Mouse (Mus musculus): ENCODE measurements at regions not wholly inside any gene's neighbourhood (a gene's known extent, or its start where the extent isn't known, plus 50 kb on each side); places are given as distances from the start of the nearest gene placed in this dataset.

DNA sequence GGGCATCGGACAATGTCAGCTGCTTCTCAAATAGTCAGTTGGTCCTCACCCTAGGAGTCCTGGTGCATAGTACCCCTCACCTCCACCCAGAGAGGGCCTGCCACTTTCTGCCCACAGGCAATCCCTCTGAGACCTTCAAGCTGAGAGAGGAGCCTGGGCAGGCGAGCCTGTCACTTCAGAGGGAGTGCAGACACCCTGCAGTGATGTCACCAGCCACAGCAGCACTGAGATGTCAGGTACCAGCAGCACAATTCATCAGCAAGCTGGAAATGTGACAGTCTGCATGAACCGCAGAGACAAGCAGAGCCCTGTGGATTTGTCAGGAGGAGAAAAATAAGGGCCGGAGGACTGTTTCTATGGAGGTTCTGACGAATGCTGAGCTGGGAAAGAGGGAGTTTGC is 324.3 kb downstream of the Qk start:
- DNase-seq (ENCODE audit: low read depth), result no peak

- DNase-seq (ENCODE audit: low read depth), result no peak
Measured at GRCm38 (mm10) chr17:9990744-9991143, 321.2 kb upstream of the Pabpc6 start.

DNA sequence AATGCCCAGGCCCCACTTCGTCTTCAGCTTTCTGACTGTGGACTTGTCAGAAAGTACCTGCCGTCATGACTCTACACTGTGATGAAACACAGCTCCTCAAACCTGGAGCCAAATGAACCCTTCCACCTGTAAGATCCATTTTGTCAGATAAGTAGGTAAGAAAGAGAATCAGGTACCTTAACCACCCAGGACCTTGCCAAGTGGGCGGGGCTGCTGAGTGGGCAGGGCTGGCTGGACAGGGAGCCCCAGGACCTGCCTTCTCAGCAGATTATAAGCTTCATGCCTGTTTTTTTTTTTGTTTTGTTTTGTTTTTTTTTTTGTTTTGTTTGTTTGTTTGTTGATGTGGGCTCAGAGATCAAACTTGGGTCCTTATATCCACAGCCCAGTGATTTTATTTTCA is 311.8 kb upstream of the Pabpc6 start:
- DNase-seq (ENCODE audit: low read depth), result no peak

DNA sequence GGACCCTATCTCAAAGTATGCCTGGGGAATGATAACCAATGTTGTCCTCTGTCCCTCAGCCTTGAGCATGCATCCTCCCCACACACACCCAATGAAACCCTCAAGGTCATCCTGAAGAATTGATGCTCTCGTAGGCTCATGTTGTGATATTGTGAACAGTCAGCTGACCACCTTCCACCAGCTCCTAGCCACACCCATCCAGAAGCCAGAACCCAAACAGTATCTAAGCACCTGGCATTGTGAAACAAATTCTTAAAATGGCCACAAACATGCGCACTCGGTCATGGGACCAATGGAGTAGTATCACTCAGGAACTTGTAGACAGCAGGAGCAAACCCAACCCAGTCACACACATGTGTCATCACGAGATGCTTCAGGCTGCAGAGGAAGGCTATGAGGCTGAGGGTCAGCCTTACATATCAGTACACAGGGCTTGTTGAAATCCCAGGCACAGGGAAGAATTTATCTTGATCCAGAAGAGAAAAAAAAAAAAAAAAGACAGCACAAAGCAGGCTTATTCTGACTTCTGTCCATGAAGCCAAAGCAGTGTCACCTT is 307.4 kb upstream of the Pabpc6 start:
- DNase-seq (ENCODE audit: low read depth), result no peak

GRCm38 (mm10) chr17:9975995-9976394 is 306.5 kb upstream of the Pabpc6 start:
- DNase-seq (ENCODE audit: low read depth), result no peak

- DNase-seq (ENCODE audit: low read depth), result no peak
Measured at GRCm38 (mm10) chr17:9975153-9975552, 305.6 kb upstream of the Pabpc6 start.

DNA sequence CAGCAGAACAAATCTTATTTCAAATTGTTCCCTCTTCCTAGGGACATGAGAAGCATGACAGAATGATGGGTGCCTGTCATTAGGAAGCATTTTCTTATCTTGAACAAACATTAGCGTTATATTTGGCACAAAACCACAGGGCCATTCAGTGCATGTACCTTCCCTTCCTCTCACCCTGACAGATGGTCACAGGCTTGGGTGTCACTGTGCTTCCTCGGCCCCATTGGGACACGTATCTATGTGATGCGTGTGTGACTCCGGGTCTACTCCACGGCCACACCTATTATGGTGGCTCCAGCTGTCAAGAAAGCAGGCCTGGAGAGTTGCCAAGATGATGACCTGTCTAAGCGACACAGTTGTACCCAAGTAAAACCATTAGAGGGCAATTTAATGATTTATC is 298.5 kb upstream of the Pabpc6 start:
- DNase-seq (ENCODE audit: low read depth), result no peak

- no peak for DNase-seq (ENCODE audit: low read depth)
Measured at GRCm38 (mm10) chr17:9962893-9963436, 293.4 kb upstream of the Pabpc6 start.

DNA sequence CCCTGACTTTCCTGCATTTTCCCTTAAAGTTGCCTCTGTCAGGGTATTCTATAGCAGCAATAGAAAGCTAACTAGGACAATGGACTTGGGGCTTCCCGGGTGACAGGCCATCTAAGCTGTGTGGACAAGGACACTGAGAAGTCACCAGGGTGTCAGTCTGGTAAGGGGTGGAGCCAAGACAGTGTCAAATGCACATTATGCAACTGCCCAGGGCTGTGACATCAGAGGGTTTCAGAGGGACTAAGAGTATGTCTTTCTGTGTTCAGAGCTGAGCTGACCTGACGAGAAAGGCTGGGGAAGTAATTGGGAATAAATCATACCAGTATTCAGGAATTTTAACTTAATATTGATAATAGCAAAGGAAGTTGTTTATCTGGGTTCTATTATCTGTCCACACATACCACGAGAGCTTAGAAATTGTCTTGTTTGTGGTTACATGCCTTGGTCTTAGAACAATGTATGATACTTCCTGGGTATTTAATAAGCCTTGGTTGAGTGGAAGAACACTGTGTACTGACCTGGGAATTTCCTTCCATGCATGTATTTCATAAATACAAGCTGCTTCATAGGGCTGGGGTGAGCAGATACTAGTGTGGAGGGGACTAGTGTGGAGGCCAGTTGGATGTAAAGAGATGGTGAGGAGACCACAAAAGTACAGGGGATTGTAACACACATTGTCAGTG is 279.6 kb upstream of the Pabpc6 start:
- DNase-seq (ENCODE audit: low read depth), result no peak

GRCm38 (mm10) chr17:9947609-9948008 is 278.1 kb upstream of the Pabpc6 start:
- no peak for DNase-seq (ENCODE audit: low read depth)

DNA sequence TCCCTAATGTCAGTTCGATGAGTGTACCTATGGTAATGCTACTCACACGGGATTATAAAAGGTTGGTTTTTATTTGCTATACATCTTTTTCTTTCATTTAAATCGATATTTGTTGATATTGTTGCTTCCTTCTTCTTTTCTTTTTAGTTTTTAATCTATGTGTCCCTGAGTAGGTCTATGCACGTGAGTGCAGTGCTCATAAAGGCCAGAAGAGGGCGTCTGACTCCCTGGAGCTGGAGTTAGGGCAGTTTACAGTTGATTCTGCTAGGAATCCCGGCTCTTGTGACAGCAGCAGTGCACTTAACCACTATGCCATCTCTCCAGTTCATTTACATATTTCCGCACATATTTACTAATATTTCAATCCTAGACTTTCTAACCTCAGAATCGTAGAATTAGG is 275.0 kb upstream of the Pabpc6 start:
- no peak for DNase-seq (ENCODE audit: low read depth)

DNA sequence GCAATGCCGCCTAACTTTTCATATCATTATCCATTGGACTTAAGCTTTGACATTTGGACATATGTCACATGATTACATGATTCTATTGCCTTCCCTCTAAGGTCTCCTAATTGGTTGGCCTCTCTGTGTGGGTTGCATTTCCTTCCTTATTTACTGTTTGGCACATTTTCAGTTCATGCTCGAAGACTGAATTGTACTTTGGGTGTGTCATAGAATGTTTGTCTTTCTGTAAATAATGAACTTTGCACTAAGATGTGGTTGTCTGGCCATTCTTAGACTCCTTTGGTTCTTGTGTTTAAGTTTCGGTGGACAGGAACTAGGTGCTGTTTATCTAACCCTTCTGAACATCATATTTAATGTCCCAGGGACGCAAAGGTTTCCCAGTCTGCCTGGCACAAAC is 272.7 kb upstream of the Pabpc6 start:
- no peak for DNase-seq (ENCODE audit: low read depth)

- no peak for DNase-seq (ENCODE audit: low read depth)
Measured at GRCm38 (mm10) chr17:9939576-9939975, 270.1 kb upstream of the Pabpc6 start.

GRCm38 (mm10) chr17:9938426-9938825 is 268.9 kb upstream of the Pabpc6 start:
- no peak for DNase-seq (ENCODE audit: low read depth)

- no peak for DNase-seq (ENCODE audit: low read depth)
Measured at GRCm38 (mm10) chr17:9937211-9937610, 267.7 kb upstream of the Pabpc6 start.

GRCm38 (mm10) chr17:9932186-9932585 is 262.7 kb upstream of the Pabpc6 start:
- no peak for DNase-seq (ENCODE audit: low read depth)

DNA sequence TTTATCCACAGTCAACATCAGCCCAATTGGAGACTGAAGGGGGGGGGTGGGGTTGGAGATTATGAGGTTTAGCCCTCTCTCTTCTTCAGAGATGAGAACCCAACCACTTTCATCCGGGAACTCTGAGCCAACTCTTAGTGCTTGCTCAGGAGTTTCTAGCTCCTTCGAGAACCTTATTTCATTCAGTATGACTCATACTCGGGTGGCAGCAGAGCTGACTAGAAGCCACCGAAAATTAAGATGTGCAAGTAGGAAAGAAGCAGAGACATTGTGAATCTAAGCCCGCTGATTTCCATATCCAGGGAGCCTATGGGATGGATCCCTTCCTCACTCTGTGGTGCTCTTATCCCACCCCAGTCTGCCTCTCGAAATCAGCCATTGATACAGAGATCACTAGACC is 262.0 kb upstream of the Pabpc6 start:
- DNase-seq (ENCODE audit: low read depth), result no peak

- DNase-seq (ENCODE audit: low read depth), result no peak
Measured at GRCm38 (mm10) chr17:9929448-9930088, 260.1 kb upstream of the Pabpc6 start.

GRCm38 (mm10) chr17:9927724-9928123 is 258.2 kb upstream of the Pabpc6 start:
- DNase-seq (ENCODE audit: low read depth), result no peak

GRCm38 (mm10) chr17:9926308-9926707 is 256.8 kb upstream of the Pabpc6 start:
- DNase-seq (ENCODE audit: low read depth), result no peak

GRCm38 (mm10) chr17:9921326-9921725 is 251.8 kb upstream of the Pabpc6 start:
- no peak for DNase-seq (ENCODE audit: low read depth)

DNA sequence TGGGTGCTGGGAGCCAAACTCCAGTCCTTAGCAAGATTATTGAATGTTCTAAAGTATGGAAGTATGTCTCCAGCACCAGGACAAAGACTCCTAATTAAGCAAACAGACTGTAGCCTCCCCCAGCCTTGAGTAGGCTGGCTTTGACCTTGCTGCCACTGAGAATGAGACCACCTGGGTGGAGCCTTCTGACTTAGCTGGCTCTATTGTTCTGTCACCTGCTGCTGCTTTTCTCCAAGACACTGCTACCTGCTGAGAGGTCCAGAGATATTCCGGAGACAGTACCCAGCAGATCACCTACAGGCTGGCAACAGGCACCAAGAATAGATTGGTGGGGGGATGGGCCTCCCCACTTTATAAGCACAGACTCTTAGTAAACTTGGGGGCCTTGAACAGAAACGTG is 247.5 kb upstream of the Pabpc6 start:
- no peak for DNase-seq (ENCODE audit: low read depth)

DNA sequence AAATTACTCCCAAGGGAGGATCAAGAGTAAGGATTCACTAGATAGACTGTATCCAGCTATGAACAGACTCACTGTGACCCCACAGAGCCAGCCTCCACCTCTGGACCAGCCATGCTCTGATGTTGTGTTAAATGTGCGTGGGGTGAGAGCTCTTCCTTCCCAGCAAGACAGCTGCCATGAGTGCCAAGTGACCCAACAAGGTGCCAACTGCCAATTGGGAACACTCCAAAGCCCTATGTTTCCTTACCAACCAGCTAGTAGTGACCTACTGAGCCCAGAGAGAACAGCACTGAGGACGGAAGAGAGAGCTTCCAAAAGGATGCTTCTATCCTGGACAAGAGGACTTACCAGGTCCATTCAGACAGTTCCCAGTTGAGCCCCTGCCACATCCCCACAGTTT is 241.3 kb upstream of the Pabpc6 start:
- DNase-seq (ENCODE audit: low read depth), result no peak
